Comparison of ENCODE assay signal across 8 mouse cellular contexts in the genomic region with DNA sequence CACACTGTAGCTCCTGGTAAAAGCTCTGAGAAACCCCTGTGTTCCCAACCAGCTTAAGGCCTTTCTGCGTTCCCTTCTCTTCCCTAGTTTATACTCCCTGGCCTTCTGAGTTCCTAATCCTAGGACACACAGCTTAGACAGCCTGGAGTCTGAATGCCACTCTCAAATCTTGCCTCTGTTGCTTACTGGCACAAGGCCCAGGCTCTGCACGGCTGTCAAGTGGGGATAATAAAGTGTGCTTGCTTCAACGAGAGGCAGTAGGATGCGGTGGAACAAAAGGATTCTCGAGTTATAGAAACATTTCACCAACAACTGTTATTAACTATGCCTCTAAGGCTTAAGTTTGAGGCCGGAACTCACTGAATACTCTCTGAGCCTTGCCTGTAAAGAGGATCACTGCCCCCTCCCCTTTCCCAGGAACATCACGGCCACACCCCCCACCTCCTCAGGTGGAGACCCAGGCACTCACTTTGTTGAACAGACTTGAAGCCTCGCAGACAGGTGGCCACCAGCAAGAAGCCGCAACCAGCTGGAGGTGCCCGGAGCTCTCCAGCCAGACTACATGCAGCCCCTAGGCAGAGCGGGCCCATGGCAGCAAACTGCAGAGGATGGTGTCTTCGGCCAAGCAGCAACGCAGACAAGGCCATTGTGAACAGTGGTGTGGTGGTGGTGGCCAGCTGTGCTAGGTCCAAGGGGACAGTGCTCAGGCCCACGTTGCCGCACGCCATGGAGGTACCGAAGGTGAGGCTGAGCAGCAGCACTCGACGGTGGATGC. TPM values are rescaled to one million over a fixed set of nuclear protein-coding genes. Genes with fewer than 3 reads are reported as not detected.
DNase-seq lines count a peak whose midpoint lies in the region; ATAC-seq and TF ChIP-seq lines count a peak whose summit lies in the region.

No protein-coding gene starts in this region.

- no peak overlapping the region for H3K9ac ChIP-seq in ES-E14 (ENCODE audit: insufficient read depth, low read depth, low read length, poor library complexity, severe bottlenecking)
- no peak overlapping the region; the same call in 1 of the 2 replicates for H3K9ac ChIP-seq in embryonic facial prominence, embryonic 11.5 days (replicated peaks; ENCODE audit: low read length)
- H3K9ac ChIP-seq in hindbrain, embryonic 16.5 days (ENCODE audit: low read depth, low read length), result peak overlapping the region; percentile 79
- peak overlapping the region; percentile 55; the same call in 1 of the 2 replicates for H3K9ac ChIP-seq in lung, postnatal 0 days (replicated peaks; ENCODE audit: low read depth)
- H3K9ac ChIP-seq in stomach, postnatal 0 days (ENCODE audit: low read length), result peak overlapping the region; percentile 67

- TF ChIP-seq CTCF in lung, postnatal 0 days (IDR thresholded peaks at IDR 0.05), result no peak
- TF ChIP-seq CTCF in stomach, postnatal 0 days (IDR thresholded peaks at IDR 0.05; ENCODE audit: low read depth), result no peak

- whole genome bisulfite sequencing in embryonic facial prominence, embryonic 11.5 days, result 30% methylated on average over 19 of the region's 19 CpGs
- WGBS in hindbrain, embryonic 16.5 days, result 10% methylated on average over 19 of the region's 19 CpGs
- 23% methylated on average over 19 of the region's 19 CpGs for WGBS in lung, postnatal 0 days
- 22% methylated on average over 19 of the region's 19 CpGs for WGBS in stomach, postnatal 0 days

- no peak for TF ChIP-seq EP300 in lung, postnatal 0 days (IDR thresholded peaks at IDR 0.05)
- TF ChIP-seq EP300 in stomach, postnatal 0 days (optimal IDR thresholded peaks at IDR 0.05), result no peak

- in situ Hi-C loops in ES-E14 (cut with MboI; ENCODE audit: low sequenced_read_pairs in 2 of 2, unreplicated experiment in 2 of 2), result no loop called here

- H3K9me3 ChIP-seq in ES-E14 (ENCODE audit: control insufficient read depth, insufficient read depth, low read depth, low read length), result no peaks in the 10 kb centered on the region
- H3K9me3 ChIP-seq in embryonic facial prominence, embryonic 11.5 days (replicated peaks; ENCODE audit: control insufficient read depth, low read length), result no peaks in the 10 kb centered on the region
- no peaks in the 10 kb centered on the region for H3K9me3 ChIP-seq in hindbrain, embryonic 16.5 days (ENCODE audit: control insufficient read depth, low read length)
- no peaks in the 10 kb centered on the region for H3K9me3 ChIP-seq in lung, postnatal 0 days (ENCODE audit: low read length)
- no peaks in the 10 kb centered on the region for H3K9me3 ChIP-seq in stomach, postnatal 0 days (ENCODE audit: control insufficient read depth, low read length)

- peak; percentile 47 for DNase-seq in gastrocnemius, adult 18-20 months (ENCODE audit: low spot score)
- DNase-seq in gastrocnemius, adult 8-10 months (ENCODE audit: low spot score in 2 of 2), result no peak
- no peak for DNase-seq in ES-E14 (ENCODE audit: low read depth, low spot score)
- no peak for DNase-seq in embryonic facial prominence, embryonic 11.5 days (ENCODE audit: low spot score)
- DNase-seq in lung, postnatal 0 days (ENCODE audit: low spot score), result no peak
- DNase-seq in stomach, postnatal 0 days (ENCODE audit: low spot score), result no peak
- no peak for DNase-seq in ovary, postnatal 14 days (ENCODE audit: low spot score)

- H3K4me2 ChIP-seq in embryonic facial prominence, embryonic 11.5 days (ENCODE audit: low read depth, low read length), result peak overlapping the region; percentile 92
- peak overlapping the region; percentile 94 for H3K4me2 ChIP-seq in hindbrain, embryonic 16.5 days (ENCODE audit: low read length)
- H3K4me2 ChIP-seq in lung, postnatal 0 days (replicated peaks; ENCODE audit: low read depth, low read length), result peak overlapping the region; percentile 79
- peak overlapping the region; percentile 88 for H3K4me2 ChIP-seq in stomach, postnatal 0 days (replicated peaks; ENCODE audit: low read depth)

- peaks cover 3 to 7% of the 10 kb centered on the region in 2 experiments; a peak in 2 of 4 replicates for H3K4me1 ChIP-seq in ES-E14 (ENCODE audit: control insufficient read depth in 2 of 2, insufficient read depth in 2 of 2, low read length in 2 of 2, poor library complexity in 1 of 2)
- peaks cover 3% of the 10 kb centered on the region; the same call in 1 of the 2 replicates for H3K4me1 ChIP-seq in embryonic facial prominence, embryonic 11.5 days (ENCODE audit: control insufficient read depth, insufficient read depth, low read length)
- peaks cover 49% of the 10 kb centered on the region for H3K4me1 ChIP-seq in hindbrain, embryonic 16.5 days (ENCODE audit: control insufficient read depth, insufficient read depth, low read depth, low read length)
- peaks cover 15% of the 10 kb centered on the region for H3K4me1 ChIP-seq in lung, postnatal 0 days (ENCODE audit: insufficient read depth, low read depth, low read length)
- peaks cover 11% of the 10 kb centered on the region for H3K4me1 ChIP-seq in stomach, postnatal 0 days (replicated peaks; ENCODE audit: control insufficient read depth, insufficient read depth)

- peak overlapping the region; percentile 64 to 87; a peak in 2 of 4 replicates for H3K4me3 ChIP-seq in ES-E14 (ENCODE audit: insufficient read depth in 1 of 2, low read depth in 1 of 2, low read length in 2 of 2, poor library complexity in 1 of 2, severe bottlenecking in 1 of 2)
- H3K4me3 ChIP-seq in embryonic facial prominence, embryonic 11.5 days (ENCODE audit: low read depth, low read length), result peak overlapping the region; percentile 53
- H3K4me3 ChIP-seq in hindbrain, embryonic 16.5 days (ENCODE audit: low read length), result peak overlapping the region; percentile 78
- H3K4me3 ChIP-seq in lung, postnatal 0 days (ENCODE audit: low read depth, low read length), result peak overlapping the region; percentile 53
- peak overlapping the region; percentile 58 for H3K4me3 ChIP-seq in stomach, postnatal 0 days (ENCODE audit: low read depth, low read length)

- H3K36me3 ChIP-seq in ES-E14 (ENCODE audit: control insufficient read depth, insufficient read depth, low read length, poor library complexity, severe bottlenecking), result no peaks in the 10 kb centered on the region; the same call in 1 of the 2 replicates
- H3K36me3 ChIP-seq in embryonic facial prominence, embryonic 11.5 days (replicated peaks; ENCODE audit: control insufficient read depth, insufficient read depth, low read depth, low read length), result no peaks in the 10 kb centered on the region
- H3K36me3 ChIP-seq in hindbrain, embryonic 16.5 days (ENCODE audit: control insufficient read depth, insufficient read depth, low read length), result peaks cover under 1% of the 10 kb centered on the region; the same call in 1 of the 2 replicates
- H3K36me3 ChIP-seq in lung, postnatal 0 days (ENCODE audit: insufficient read depth, low read length), result no peaks in the 10 kb centered on the region
- 0 out of 2 replicates have a peak, but pooled peaks cover 2% of the 10 kb centered on the region for H3K36me3 ChIP-seq in stomach, postnatal 0 days (ENCODE audit: control insufficient read depth, insufficient read depth, low read length)

- 0 out of 2 replicates have a peak, but pooled peaks have one; percentile 0 for ATAC-seq in embryonic facial prominence, embryonic 11.5 days (replicated peaks; ENCODE audit: insufficient number of reproducible peaks, low FRiP score, low TSS enrichment, low read depth)
- ATAC-seq in hindbrain, embryonic 16.5 days, result peak; percentile 13
- no peak for ATAC-seq in lung, postnatal 0 days
- no peak for ATAC-seq in stomach, postnatal 0 days (ENCODE audit: low FRiP score, low TSS enrichment)

- H3K27ac ChIP-seq in ES-E14 (ENCODE audit: insufficient read depth, low read depth, low read length, poor library complexity, severe bottlenecking), result no peak overlapping the region
- no peak overlapping the region for H3K27ac ChIP-seq in embryonic facial prominence, embryonic 11.5 days (replicated peaks; ENCODE audit: low read depth, low read length)
- peak overlapping the region; percentile 88 for H3K27ac ChIP-seq in hindbrain, embryonic 16.5 days (ENCODE audit: low read depth, low read length)
- H3K27ac ChIP-seq in lung, postnatal 0 days (ENCODE audit: low read length), result no peak overlapping the region
- no peak overlapping the region for H3K27ac ChIP-seq in stomach, postnatal 0 days (replicated peaks)

- peaks cover 3% of the 10 kb centered on the region for H3K27me3 ChIP-seq in embryonic facial prominence, embryonic 11.5 days (ENCODE audit: control insufficient read depth, insufficient read depth, low read length)
- no peaks in the 10 kb centered on the region for H3K27me3 ChIP-seq in hindbrain, embryonic 16.5 days (replicated peaks; ENCODE audit: control insufficient read depth, insufficient read depth, low read length)
- no peaks in the 10 kb centered on the region for H3K27me3 ChIP-seq in lung, postnatal 0 days (replicated peaks; ENCODE audit: insufficient read depth, low read length)
- H3K27me3 ChIP-seq in stomach, postnatal 0 days (ENCODE audit: control insufficient read depth, insufficient read depth, low read length), result no peaks in the 10 kb centered on the region

RNA-seq across cellular contexts. Expression of a gene that starts 2.2 kb away (rescaled TPM):
- 10 to 100 TPM; 16.5 to 30.9 TPM for total RNA-seq in gastrocnemius, adult 18-20 months (2021)
- 10 to 100 TPM; 19.5 to 24.6 (median 21.4) TPM for total RNA-seq in gastrocnemius, adult 8-10 months (2022)
- total RNA-seq in ES-E14 (2012; rRNA removed), result 13.9 and 18.2 TPM in 2 replicates
- 2.0 and 2.1 TPM in 2 replicates for polyA plus RNA-seq in embryonic facial prominence, embryonic 11.5 days (2014; fragmentation: Nextera tagmentation; extraction: Ambion mirVana)
- polyA plus RNA-seq in hindbrain, embryonic 16.5 days (2015; fragmentation: Nextera tagmentation; extraction: Ambion mirVana), result 20.5 and 22.2 TPM in 2 replicates
- 8.6 and 10.3 TPM in 2 replicates for polyA plus RNA-seq in lung, postnatal 0 days (2015; fragmentation: Nextera tagmentation; extraction: Ambion mirVana)
- polyA plus RNA-seq in stomach, postnatal 0 days (2015; fragmentation: Nextera tagmentation; extraction: Ambion mirVana), result 7.3 and 7.5 TPM in 2 replicates

RNA-seq across cellular contexts. Expression of a gene that starts 17.2 kb away (rescaled TPM):
- total RNA-seq in gastrocnemius, adult 18-20 months (2021), result 10 to 100 TPM in 1 of 2 experiments, 1 to 10 TPM in 1; 9.1 to 20.5 TPM
- total RNA-seq in gastrocnemius, adult 8-10 months (2022), result 10 to 100 TPM in 3 of 4 experiments, 1 to 10 TPM in 1; 7.3 to 18.4 (median 14.0) TPM
- total RNA-seq in ES-E14 (2012; rRNA removed), result 1.3 and 1.4 TPM in 2 replicates
- polyA plus RNA-seq in embryonic facial prominence, embryonic 11.5 days (2014; fragmentation: Nextera tagmentation; extraction: Ambion mirVana), result 13.2 and 13.9 TPM in 2 replicates
- polyA plus RNA-seq in hindbrain, embryonic 16.5 days (2015; fragmentation: Nextera tagmentation; extraction: Ambion mirVana), result 30.0 and 30.5 TPM in 2 replicates
- 8.3 and 9.3 TPM in 2 replicates for polyA plus RNA-seq in lung, postnatal 0 days (2015; fragmentation: Nextera tagmentation; extraction: Ambion mirVana)
- polyA plus RNA-seq in stomach, postnatal 0 days (2015; fragmentation: Nextera tagmentation; extraction: Ambion mirVana), result 2.8 TPM in 2 replicates

RNA-seq across cellular contexts. Expression of a gene that starts 17.4 kb away (rescaled TPM):
- total RNA-seq in gastrocnemius, adult 18-20 months (2021), result under 1 TPM; 0.17 to 0.27 TPM
- total RNA-seq in gastrocnemius, adult 8-10 months (2022), result under 1 TPM; 0.11 to 0.36 (median 0.15) TPM
- total RNA-seq in ES-E14 (2012; rRNA removed), result 0.21 and 0.22 TPM in 2 replicates
- 0.21 TPM in 2 replicates for polyA plus RNA-seq in embryonic facial prominence, embryonic 11.5 days (2014; fragmentation: Nextera tagmentation; extraction: Ambion mirVana)
- 0.62 and 0.88 TPM in 2 replicates for polyA plus RNA-seq in hindbrain, embryonic 16.5 days (2015; fragmentation: Nextera tagmentation; extraction: Ambion mirVana)
- 0.23 and 0.31 TPM in 2 replicates for polyA plus RNA-seq in lung, postnatal 0 days (2015; fragmentation: Nextera tagmentation; extraction: Ambion mirVana)
- polyA plus RNA-seq in stomach, postnatal 0 days (2015; fragmentation: Nextera tagmentation; extraction: Ambion mirVana), result 0.12 TPM in 2 replicates

RNA-seq across cellular contexts. Expression of a gene that starts 19.7 kb away (rescaled TPM):
- 10 to 100 TPM; 15.8 to 17.0 TPM for total RNA-seq in gastrocnemius, adult 18-20 months (2021)
- total RNA-seq in gastrocnemius, adult 8-10 months (2022), result 10 to 100 TPM; 11.6 to 17.3 (median 13.2) TPM
- 32.4 and 44.3 TPM in 2 replicates for total RNA-seq in ES-E14 (2012; rRNA removed)
- polyA plus RNA-seq in embryonic facial prominence, embryonic 11.5 days (2014; fragmentation: Nextera tagmentation; extraction: Ambion mirVana), result 31.0 and 33.8 TPM in 2 replicates
- polyA plus RNA-seq in hindbrain, embryonic 16.5 days (2015; fragmentation: Nextera tagmentation; extraction: Ambion mirVana), result 29.9 and 30.8 TPM in 2 replicates
- polyA plus RNA-seq in lung, postnatal 0 days (2015; fragmentation: Nextera tagmentation; extraction: Ambion mirVana), result 152 and 170 TPM in 2 replicates
- polyA plus RNA-seq in stomach, postnatal 0 days (2015; fragmentation: Nextera tagmentation; extraction: Ambion mirVana), result 47.5 and 53.3 TPM in 2 replicates

RNA-seq across cellular contexts. Expression of a gene that starts 48.6 kb away (rescaled TPM):
- total RNA-seq in gastrocnemius, adult 18-20 months (2021), result 1 to 10 TPM; 1.1 to 1.3 TPM
- total RNA-seq in gastrocnemius, adult 8-10 months (2022), result 1 to 10 TPM in 2 of 4 experiments, under 1 TPM in 2; 0.75 to 1.6 (median 1.0) TPM
- total RNA-seq in ES-E14 (2012; rRNA removed), result 0.27 and 0.37 TPM in 2 replicates
- polyA plus RNA-seq in embryonic facial prominence, embryonic 11.5 days (2014; fragmentation: Nextera tagmentation; extraction: Ambion mirVana), result 0.55 and 0.85 TPM in 2 replicates
- 34.8 and 36.2 TPM in 2 replicates for polyA plus RNA-seq in hindbrain, embryonic 16.5 days (2015; fragmentation: Nextera tagmentation; extraction: Ambion mirVana)
- polyA plus RNA-seq in lung, postnatal 0 days (2015; fragmentation: Nextera tagmentation; extraction: Ambion mirVana), result 0.11 and 0.17 TPM in 2 replicates
- 0.42 and 0.69 TPM in 2 replicates for polyA plus RNA-seq in stomach, postnatal 0 days (2015; fragmentation: Nextera tagmentation; extraction: Ambion mirVana)

Comparison
In these comparisons a context has a peak if more than half of its experiments do, and no peak if none do; other contexts are left out.
1. H3K9ac ChIP-seq: peak in hindbrain, embryonic 16.5 days (single experiment), lung, postnatal 0 days (single experiment) and stomach, postnatal 0 days (single experiment); none in ES-E14 (single experiment) and embryonic facial prominence, embryonic 11.5 days (single experiment).
2. ATAC-seq: peak in embryonic facial prominence, embryonic 11.5 days (single experiment) and hindbrain, embryonic 16.5 days (single experiment); none in lung, postnatal 0 days (single experiment) and stomach, postnatal 0 days (single experiment).
3. Peak in every context shown above with its lines, with median percentiles within 50 percentile points of each other: H3K4me3 ChIP-seq and H3K4me2 ChIP-seq.